Mouse (Mus musculus) heart, postnatal 25 days (tissue): ENCODE results near the gene Adam6b. TPM values are rescaled to one million over a fixed set of nuclear protein-coding genes. Genes with fewer than 3 reads are reported as not detected.
"Not testable (repeated sequence)": the region's sequence is repeated elsewhere in the genome, so short reads cannot be mapped to it uniquely, and the experiment has no call there.

Experiments used
- DNase-seq: peaks from one replicate; pipeline ENCODE4 v3.0.0; 2022; ENCODE audit warnings: low spot score
- intact Hi-C: fragments of 180-260 bp; cut with DNase I; formaldehyde crosslinking; loops from one replicate; pipeline ENCODE4 v1.15.1; 2025
- total RNA-seq, 2 experiments: library from RNA; stranded (reverse); gene quantifications; 2 replicates each; pipeline ENCODE4 v1.2.3; 2021

Gene Adam6b
- not detected for total RNA-seq

DNA sequence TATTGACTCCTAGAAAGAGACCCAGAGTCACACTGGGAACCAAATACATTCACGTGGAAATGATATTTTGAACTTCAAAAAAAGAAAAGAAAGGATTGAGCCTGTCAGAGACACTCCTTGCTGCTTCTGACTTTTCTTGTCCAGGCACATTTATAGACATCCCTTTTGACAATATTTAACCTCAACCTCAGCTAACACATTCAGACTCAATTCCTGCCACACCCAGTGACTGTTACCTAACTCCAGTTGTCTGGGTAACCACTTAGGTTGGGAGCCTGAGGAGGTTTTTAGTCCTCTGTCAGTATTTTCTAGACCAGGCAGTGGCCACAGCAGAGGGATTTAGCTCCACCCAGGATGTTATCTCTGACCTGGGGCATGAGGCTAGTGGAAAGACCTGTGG, at the start of gene Adam6b:
Gene Adam6b, plus strand, starts transcription at position 301 of the 400 bp plus-strand sequence.
- intact Hi-C loops = loop anchor here (5.0 kb wide), 1 partner anchor 267 kb away; no protein-coding TSS in a partner anchor
- not testable (repeated sequence) for DNase-seq

DNA sequence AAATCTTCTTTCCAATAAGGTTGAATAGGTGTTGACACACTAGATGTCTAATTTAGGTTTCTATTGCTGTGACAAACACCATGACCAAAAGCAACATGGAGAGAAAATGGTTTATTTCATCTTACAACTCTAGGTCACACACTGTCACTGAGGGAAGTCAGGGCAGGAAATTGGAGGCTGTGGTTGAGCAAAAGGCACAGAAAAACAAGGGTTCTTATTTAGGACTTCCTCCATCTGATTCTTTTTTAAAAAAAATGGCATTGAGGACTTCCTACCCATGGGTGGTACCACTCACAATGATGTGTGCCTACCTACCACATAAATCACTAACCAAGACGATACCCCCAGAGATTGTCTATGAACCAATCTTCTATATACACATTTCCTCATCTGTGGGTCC, 43.2 kb upstream of the Adam6b start:
- intact Hi-C loops = no loop called here
- no peak for DNase-seq

DNA sequence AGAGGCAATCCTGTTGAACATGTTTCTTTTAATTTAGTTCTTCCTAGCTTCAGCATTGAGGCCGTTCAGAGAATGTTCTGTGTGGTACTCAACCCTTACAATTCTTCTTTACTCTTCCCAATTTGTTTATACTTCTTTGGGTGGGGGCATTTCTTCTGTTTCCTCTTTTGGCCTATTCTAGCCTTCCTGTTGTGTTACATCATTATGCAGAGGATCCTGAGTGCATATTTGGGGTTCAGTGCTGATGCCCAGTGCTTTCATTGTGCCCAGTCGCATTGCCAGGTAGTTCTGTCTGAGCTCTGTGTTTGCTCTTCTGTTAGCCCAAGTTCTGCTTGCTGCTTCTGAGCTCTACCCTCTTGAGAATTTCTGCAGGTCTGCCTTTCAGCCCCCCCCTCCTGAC, 13.1 kb upstream of the Adam6b start:
- DNase-seq = no peak
- intact Hi-C loops = no loop called here

DNA sequence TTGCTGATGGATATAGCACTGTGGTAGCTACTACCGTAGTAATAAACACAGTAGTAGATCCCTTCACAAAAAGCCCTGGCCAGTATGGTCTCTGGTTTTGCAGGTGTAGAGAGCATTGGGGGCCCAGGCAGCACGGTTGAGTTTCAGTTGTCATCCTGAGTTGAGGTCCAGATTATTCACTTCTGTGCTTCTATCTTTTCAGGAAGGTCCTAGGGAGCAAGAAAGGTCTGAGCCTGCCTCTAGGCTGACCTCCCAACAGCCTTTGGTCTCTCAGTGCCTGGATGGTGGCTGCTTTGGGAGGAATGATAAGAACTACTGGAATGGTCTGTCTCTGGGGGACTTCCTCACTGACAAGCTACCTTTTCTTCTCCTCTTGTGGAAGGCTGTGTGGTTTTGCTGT, 7.2 kb upstream of the Adam6b start:
- intact Hi-C loops = no loop called here

DNA sequence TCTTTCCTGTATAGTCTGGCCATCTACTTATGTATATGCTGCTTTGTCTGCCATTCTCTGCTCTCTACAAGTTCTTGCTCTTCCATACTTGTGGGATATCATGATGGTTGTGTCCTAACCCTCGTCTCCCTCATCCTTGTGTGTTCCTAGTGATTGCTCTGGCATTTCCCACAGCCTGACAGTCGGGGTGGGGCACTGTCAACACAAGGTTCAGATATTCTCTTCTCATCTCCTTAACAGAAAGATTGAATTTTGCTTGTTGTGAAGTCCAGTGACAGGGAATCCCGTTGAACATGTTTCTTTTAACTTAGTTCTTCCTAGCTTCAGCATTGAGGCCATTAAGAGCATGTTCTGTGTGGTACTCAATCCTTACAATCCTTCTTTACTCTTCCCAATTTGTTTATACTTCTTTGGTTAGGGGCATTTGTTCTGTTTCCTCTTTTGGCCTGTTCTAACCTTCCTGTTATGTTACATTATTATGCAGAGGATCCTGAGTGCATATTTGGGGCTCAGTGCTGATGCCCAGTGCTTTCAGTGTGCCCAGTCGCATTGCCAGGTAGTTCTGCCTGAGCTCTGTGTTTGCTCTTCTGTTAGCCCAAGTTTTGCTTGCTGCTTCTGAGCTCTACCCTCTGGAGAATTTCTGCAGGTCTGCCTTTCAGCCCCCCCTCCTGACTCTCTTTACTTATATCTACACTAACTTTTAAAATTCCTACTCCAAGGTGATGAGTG, 6.5 kb upstream of the Adam6b start:
- intact Hi-C loops = no loop called here
- DNase-seq = no peak

More for the DNA sequence above, 7.2 kb upstream of the Adam6b start:
- DNase-seq = no peak

DNA sequence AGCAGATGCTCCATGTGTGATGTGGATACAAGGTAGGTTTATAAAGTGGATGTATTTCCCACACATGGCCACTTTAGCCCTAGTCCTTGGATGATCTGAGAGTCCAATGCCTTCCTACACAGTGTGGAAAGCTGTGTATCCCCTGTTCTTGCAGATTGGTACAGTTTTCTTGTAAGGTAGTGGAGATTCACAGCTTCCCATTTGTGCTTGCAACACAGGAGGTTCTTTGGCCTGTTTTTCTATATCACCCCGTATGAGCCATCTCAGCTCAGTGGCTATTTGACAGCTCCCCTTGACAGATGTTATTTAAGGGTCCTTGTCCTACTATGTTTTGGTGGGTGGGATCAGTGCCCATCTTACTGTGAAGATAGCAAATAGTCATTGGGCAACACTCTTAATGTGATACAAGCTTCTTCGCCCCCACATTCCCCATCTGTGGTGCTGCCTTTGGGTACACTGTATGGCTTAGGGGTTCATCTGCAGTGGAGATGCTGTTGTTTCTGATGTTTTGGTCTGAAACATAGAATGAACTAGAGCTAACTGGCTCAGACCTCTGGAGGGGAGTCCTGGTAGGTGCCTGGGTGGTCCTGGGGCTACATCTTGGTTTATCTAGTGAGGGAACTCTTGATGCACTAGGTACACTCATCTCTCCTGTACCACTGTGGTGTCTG, 5.7 kb upstream of the Adam6b start:
- DNase-seq = no peak
- intact Hi-C loops = no loop called here

DNA sequence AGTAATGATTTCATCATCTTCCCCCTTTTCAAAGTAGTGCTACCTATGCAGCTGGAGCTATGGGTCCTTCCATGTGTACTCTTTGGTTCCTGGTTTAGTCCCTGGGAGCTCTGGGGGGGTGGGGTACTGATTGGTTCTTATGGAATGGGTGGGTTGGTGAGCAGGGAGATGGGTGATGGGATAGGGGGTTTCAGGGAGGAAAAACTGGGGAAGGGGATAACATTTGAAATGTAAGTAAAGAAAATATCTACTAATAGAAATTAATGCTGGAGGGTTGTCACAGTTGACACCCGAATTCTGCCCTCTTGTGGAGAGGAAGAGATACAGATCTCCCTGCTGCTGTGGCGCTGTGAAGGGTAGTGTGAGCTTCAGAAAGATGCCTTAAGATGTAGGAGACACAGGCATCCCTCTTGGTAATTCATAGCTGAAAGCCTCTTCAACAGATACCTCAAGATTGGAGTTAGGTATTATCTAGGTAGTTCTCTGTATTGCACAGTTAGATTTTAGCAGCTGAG, 4.3 kb upstream of the Adam6b start:
- intact Hi-C loops = loop anchor here (5.0 kb wide), 1 partner anchor 263 kb away; no protein-coding TSS in a partner anchor
- no peak for DNase-seq

DNA sequence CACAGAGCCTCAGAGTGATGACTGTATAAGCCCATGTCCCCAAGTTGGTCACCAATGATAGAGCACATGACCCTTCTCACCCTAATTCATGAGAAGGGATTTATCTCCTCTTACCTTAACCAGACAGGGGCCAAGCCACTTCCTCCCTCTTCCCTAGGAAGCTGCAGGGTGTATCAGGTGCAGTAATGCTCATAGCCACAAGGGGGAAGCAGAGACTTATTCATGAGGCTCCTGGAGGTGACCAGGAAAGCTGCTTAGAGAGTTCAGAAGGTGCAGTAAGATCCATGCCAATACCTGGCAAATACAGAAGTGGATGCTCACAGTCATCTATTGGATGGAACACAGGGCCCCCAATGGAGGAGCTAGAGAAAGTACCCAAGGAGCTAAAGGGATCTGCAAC, 1.6 kb upstream of the Adam6b start:
- DNase-seq = not testable (repeated sequence)
- intact Hi-C loops = loop anchor here (5.0 kb wide), 1 partner anchor 265 kb away; no protein-coding TSS in a partner anchor

DNA sequence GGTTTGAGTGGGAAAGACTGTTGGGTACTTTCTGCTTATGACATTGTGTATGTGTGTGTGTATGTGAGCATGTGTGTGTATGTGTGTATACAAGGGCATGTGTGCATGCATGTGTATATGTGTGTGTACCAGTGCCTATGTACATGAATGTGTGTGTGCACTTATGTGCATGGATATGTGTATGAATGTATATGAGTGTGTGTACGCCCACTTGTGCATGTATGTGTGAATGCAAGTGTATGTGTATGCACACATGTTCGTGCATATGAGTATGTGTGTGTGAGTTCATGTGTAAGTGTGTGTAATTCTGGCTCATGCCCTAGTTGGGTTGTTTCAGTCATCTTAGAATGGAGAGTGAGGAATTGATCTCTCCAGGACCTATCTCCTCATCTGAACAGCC, 36.6 kb downstream of the Adam6b start:
- intact Hi-C loops = no loop called here
- DNase-seq = no peak

Other genes starting within 250 kb of the Adam6b start
- gene Adam6a, start 54.4 kb downstream of the Adam6b start, total RNA-seq = not detected